Mouse (Mus musculus): ENCODE measurements around the gene Olfr1360. TPM values are rescaled to one million over a fixed set of nuclear protein-coding genes. Genes with fewer than 3 reads are reported as not detected.
A peak's percentile ranks its signal among the peaks of the same experiment; 100 is the strongest.
"Not testable (repeated sequence)": the region's sequence is repeated elsewhere in the genome, so short reads cannot be mapped to it uniquely, and the experiment has no call there.

The Olfr1360 gene
- polyA plus RNA-seq (2012; rRNA removed): 0.07 TPM in 1 of 2 replicates, not detected in the other

- TF ChIP-seq CTCF (IDR thresholded peaks at IDR 0.05; ENCODE audit: control insufficient read depth, insufficient read depth, insufficient replicate concordance, low read depth, low read length) (no peak), POLR2A (IDR thresholded peaks at IDR 0.05; ENCODE audit: control insufficient read depth, low read depth, low read length) (no peak)
- Histone ChIP-seq H3K4me1 (ENCODE audit: control insufficient read depth, insufficient read depth, low read length) (no peaks in the 10 kb centered on the region), H3K27me3 (ENCODE audit: control insufficient read depth, insufficient read depth, low read length) (no peaks in the 10 kb centered on the region), H3K4me3 (ENCODE audit: control insufficient read depth, low read depth, low read length) (no peak within 1 kb of the TSS), H3K36me3 (ENCODE audit: control insufficient read depth, insufficient read depth, low read length) (no peaks in the 10 kb centered on the region), H3K27ac (ENCODE audit: control insufficient read depth, insufficient read depth, low read depth, low read length) (no peak within 1 kb of the TSS)
Observed at GRCm38 (mm10) chr13:21677305-21677704, at the start of gene Olfr1360. Gene Olfr1360, minus strand, starts transcription at chr13:21677405.

DNA sequence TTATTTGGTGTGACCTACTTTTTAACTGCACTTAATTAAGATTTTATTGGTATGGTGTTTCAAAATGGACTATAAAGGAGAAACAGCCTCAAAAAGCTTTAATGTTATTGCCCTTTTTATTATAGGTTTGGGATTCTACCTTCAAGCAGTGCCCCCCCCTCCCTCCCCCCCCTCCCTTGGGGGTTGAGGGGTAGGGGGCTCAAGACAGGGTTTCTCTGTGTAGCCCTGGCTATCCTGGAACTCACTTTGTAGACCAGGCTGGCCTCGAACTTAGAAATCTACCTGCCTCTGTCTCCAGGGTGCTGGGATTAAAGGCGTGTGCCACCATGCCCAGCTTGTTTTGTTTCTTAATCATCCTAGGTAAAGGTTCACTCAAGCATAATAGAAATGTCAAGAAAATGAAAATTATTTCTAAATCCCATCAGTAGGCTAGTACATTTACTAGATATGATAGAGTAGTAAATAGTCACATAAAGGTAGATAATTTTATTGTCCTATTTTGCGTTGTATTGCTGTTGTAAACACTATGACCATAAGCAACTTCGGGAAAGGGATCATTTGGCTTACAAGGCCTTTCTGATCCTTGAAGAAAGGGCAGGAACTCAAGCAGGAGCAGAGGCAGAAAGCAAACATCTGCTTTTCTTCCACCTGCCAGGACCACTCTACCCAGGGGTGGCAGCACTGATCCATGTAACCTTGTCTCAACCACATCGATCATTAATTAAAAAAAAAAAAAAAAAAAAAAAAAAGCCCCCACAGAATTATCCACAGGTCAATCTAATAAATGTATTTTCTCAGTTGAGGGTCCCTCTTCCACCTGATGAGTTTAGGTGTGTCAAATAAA lies 46.0 kb upstream of the Olfr1360 start:
- H3K27ac ChIP-seq (ENCODE audit: control insufficient read depth, insufficient read depth, low read depth, low read length): no peak overlapping the region
- H3K27me3 ChIP-seq (ENCODE audit: control insufficient read depth, insufficient read depth, low read length): no peaks in the 10 kb centered on the region
- peaks cover 2% of the 10 kb centered on the region; the same call in 1 of the 2 replicates for H3K4me1 ChIP-seq (ENCODE audit: control insufficient read depth, insufficient read depth, low read length)
- H3K4me3 ChIP-seq (ENCODE audit: control insufficient read depth, low read depth, low read length): no peak overlapping the region
- no peaks in the 10 kb centered on the region for H3K36me3 ChIP-seq (ENCODE audit: control insufficient read depth, insufficient read depth, low read length)
- TF ChIP-seq POLR2A (IDR thresholded peaks at IDR 0.05; ENCODE audit: control insufficient read depth, low read depth, low read length): no peak
- TF ChIP-seq CTCF (IDR thresholded peaks at IDR 0.05; ENCODE audit: control insufficient read depth, insufficient read depth, insufficient replicate concordance, low read depth, low read length): no peak

GRCm38 (mm10) chr13:21722373-21722925 lies 45.2 kb upstream of the Olfr1360 start:
- no peak overlapping the region for H3K4me3 ChIP-seq (ENCODE audit: control insufficient read depth, low read depth, low read length)
- TF ChIP-seq CTCF (IDR thresholded peaks at IDR 0.05; ENCODE audit: control insufficient read depth, insufficient read depth, insufficient replicate concordance, low read depth, low read length): no peak
- TF ChIP-seq POLR2A (IDR thresholded peaks at IDR 0.05; ENCODE audit: control insufficient read depth, low read depth, low read length): no peak
- H3K36me3 ChIP-seq (ENCODE audit: control insufficient read depth, insufficient read depth, low read length): no peaks in the 10 kb centered on the region
- no peaks in the 10 kb centered on the region for H3K27me3 ChIP-seq (ENCODE audit: control insufficient read depth, insufficient read depth, low read length)
- peak overlapping the region; percentile 63 for H3K27ac ChIP-seq (ENCODE audit: control insufficient read depth, insufficient read depth, low read depth, low read length)
- peaks cover 4% of the 10 kb centered on the region; the same call in 1 of the 2 replicates for H3K4me1 ChIP-seq (ENCODE audit: control insufficient read depth, insufficient read depth, low read length)

GRCm38 (mm10) chr13:21721757-21722372 lies 44.7 kb upstream of the Olfr1360 start, which contains the start of gene Hist1h2bm:
Gene Hist1h2bm, plus strand, starts transcription at chr13:21722044.
- not testable (repeated sequence) for H3K36me3 ChIP-seq (ENCODE audit: control insufficient read depth, insufficient read depth, low read length); H3K27me3 ChIP-seq (ENCODE audit: control insufficient read depth, insufficient read depth, low read length); H3K4me1 ChIP-seq (ENCODE audit: control insufficient read depth, insufficient read depth, low read length)
- Histone ChIP-seq H3K4me3 (ENCODE audit: control insufficient read depth, low read depth, low read length) (peak within 1 kb of the TSS; percentile 39), H3K27ac (ENCODE audit: control insufficient read depth, insufficient read depth, low read depth, low read length) (peak within 1 kb of the TSS; percentile 69)
- TF ChIP-seq POLR2A (IDR thresholded peaks at IDR 0.05; ENCODE audit: control insufficient read depth, low read depth, low read length): peak; percentile 59; the same call in 1 of the 2 replicates

- not testable (repeated sequence) for H3K27me3 ChIP-seq (ENCODE audit: control insufficient read depth, insufficient read depth, low read length); H3K36me3 ChIP-seq (ENCODE audit: control insufficient read depth, insufficient read depth, low read length)
Observed at GRCm38 (mm10) chr13:21721107-21721756, 44.0 kb upstream of the Olfr1360 start.

DNA sequence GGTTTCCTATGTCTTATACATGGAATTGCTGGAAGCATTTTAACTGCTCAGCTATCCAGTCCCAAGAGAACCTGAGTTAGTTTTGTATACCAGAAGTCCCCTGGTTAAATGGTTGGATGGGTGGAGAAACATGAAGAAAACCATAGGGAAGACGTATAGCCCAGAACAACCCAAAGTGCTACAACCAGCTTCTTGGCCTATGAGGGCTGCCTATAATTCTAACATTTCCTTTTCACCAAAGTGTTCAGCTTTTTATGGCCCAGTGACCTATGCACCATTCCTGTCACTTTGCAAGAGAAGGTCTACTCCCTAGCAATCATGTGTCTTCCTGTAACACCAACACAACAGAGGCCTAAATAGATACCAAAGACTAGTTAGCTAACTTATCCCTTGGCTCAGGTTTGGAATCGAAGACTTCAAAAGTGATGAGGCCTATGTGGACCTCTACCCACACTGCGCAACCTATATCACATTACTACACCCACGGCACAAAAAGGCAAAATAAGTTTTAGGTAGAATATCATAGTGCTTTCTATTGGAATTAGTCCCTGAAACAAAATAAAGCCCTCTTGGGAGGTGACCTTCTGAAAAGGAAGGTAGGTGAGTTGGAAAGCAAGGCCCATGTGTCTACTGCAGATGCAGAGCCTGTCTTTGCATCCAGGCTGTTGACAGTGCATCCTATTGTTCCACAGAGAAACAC lies 41.3 kb upstream of the Olfr1360 start:
- H3K4me1 ChIP-seq (ENCODE audit: control insufficient read depth, insufficient read depth, low read length): peaks cover 9% of the 10 kb centered on the region
- H3K4me3 ChIP-seq (ENCODE audit: control insufficient read depth, low read depth, low read length): no peak overlapping the region
- TF ChIP-seq CTCF (IDR thresholded peaks at IDR 0.05; ENCODE audit: control insufficient read depth, insufficient read depth, insufficient replicate concordance, low read depth, low read length): no peak
- TF ChIP-seq POLR2A (IDR thresholded peaks at IDR 0.05; ENCODE audit: control insufficient read depth, low read depth, low read length): no peak
- peak overlapping the region; percentile 44; the same call in 1 of the 2 replicates for H3K27ac ChIP-seq (ENCODE audit: control insufficient read depth, insufficient read depth, low read depth, low read length)
- H3K27me3 ChIP-seq (ENCODE audit: control insufficient read depth, insufficient read depth, low read length): no peaks in the 10 kb centered on the region
- H3K36me3 ChIP-seq (ENCODE audit: control insufficient read depth, insufficient read depth, low read length): no peaks in the 10 kb centered on the region

More at GRCm38 (mm10) chr13:21721107-21721756, 44.0 kb upstream of the Olfr1360 start:
- H3K4me1 ChIP-seq (ENCODE audit: control insufficient read depth, insufficient read depth, low read length): not testable (repeated sequence)
- peak overlapping the region; percentile 69; the same call in 1 of the 2 replicates for H3K27ac ChIP-seq (ENCODE audit: control insufficient read depth, insufficient read depth, low read depth, low read length)
- peak overlapping the region; percentile 39 for H3K4me3 ChIP-seq (ENCODE audit: control insufficient read depth, low read depth, low read length)

- H3K27me3 ChIP-seq (ENCODE audit: control insufficient read depth, insufficient read depth, low read length); H3K36me3 ChIP-seq (ENCODE audit: control insufficient read depth, insufficient read depth, low read length); H3K4me1 ChIP-seq (ENCODE audit: control insufficient read depth, insufficient read depth, low read length): not testable (repeated sequence)
- Histone ChIP-seq H3K27ac (ENCODE audit: control insufficient read depth, insufficient read depth, low read depth, low read length) (peak within 1 kb of the TSS; percentile 66), H3K4me3 (ENCODE audit: control insufficient read depth, low read depth, low read length) (peak within 1 kb of the TSS; percentile 50)
Observed at GRCm38 (mm10) chr13:21717397-21718357, 40.5 kb upstream of the Olfr1360 start, which contains the start of gene Hist1h3h. Gene Hist1h3h, plus strand, starts transcription at chr13:21717659.

DNA sequence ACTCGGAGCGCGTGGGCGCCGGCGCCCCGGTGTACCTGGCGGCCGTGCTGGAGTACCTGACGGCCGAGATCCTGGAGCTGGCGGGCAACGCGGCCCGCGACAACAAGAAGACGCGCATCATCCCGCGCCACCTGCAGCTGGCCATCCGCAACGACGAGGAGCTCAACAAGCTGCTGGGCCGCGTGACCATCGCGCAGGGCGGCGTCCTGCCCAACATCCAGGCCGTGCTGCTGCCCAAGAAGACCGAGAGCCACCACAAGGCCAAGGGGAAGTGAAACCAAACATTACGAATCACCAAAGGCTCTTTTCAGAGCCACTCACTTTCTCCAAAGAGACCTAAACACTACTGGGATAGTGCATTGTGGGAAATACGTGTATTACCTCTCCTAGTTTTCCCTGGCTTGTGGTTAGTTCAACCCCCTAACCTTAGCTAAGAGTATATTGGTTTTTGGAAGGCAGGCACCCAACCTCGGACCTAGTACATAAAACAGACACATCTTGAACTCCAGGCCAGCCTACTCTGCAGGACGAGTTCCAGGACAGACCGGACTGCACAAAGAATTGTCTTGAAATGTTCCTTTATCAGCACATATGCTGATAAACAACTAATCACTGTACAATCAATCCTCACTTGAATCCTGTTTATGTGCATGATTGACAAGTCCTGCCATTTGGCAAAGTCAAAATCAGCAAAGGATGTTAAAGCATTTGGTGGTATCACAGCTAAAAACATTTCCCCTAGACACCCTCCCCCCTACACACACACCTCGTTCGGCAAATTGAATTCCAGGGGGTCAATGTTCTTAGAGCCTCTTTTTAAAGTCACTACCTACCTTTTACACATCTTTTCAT lies 39.6 kb upstream of the Olfr1360 start:
- H3K4me1 ChIP-seq (ENCODE audit: control insufficient read depth, insufficient read depth, low read length); H3K27me3 ChIP-seq (ENCODE audit: control insufficient read depth, insufficient read depth, low read length); H3K36me3 ChIP-seq (ENCODE audit: control insufficient read depth, insufficient read depth, low read length): not testable (repeated sequence)
- Histone ChIP-seq H3K4me3 (ENCODE audit: control insufficient read depth, low read depth, low read length) (peak overlapping the region; percentile 50), H3K27ac (ENCODE audit: control insufficient read depth, insufficient read depth, low read depth, low read length) (peak overlapping the region; percentile 36)
